Mouse (Mus musculus): ENCODE data around the gene Fkbp10.

Fkbp10 gene

DNA sequence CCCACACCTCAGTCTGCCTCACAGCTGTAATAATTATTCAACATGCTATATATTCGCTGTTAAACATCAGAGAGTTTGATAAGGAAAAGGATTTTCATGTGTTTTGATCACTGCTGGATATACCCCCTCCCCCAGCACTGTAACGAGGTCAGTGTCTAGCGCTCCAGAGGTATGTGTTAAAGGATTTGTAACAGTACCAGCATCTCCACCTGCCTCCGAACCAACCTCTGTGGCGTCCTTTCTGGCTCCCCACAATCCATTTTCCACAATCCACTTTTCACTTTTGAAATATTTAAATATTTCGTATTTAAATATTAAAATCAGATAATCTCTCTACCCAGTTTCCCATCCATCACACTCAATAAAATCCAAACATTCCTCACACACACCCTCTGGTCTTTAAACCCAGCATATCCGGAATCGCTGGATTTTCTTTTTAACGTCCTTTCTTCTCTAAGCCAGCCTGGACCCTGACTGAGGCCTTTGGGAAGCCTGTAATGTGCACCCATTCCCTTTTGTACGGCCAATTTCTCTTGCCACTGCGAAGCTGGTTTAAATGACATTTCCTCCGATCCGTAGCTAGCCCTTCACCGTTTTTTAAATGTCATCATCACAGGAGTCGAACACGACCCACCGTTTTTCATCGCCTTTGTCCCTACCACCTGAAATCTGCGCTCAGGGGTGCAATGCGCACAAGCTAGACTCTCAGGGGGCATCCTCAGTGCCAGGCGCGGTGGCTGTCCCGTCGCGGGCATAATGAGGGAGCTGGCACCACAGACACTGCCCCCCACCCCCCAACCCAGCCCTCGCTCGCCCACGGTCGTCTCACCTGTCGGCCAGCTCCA lies 56.1 kb downstream of the Fkbp10 start:
- no peak for DNase-seq (ENCODE audit: low read depth, low spot score)

DNA sequence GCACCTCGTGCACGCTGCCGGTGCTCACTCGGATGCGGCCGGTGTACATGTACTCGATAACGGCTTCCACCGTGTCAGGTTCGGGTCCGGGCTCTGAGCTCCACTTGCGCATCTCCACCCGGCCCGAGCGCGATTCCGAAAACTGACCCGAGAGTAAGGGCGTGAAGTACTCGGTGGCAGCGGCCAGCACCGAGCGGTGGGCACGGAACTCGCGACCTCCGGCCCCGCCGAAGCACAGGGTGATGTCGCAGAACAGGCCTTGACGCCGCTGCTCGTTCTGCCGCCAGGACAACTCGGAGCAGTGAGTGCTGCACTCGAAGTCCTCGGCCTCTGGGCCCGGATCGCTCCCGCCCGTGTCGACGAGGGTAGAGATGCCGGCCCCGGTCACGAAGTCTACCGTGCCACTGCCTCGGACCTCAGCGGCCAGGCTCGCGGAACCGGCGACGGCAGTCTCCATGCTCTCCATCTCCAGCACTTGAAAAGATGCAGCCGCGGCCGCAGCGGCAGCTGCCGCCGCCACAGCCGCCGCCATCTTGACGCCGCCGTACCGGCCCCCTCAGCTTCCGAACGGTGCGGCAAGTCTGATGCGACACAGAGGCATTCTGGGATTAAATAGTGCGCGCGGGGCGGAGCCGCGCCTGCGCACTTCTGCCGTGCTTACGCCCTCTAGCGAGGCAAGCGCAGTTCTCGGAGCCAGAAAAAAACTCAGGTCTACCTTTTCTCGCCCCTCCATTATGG lies 56.9 kb downstream of the Fkbp10 start, which contains the start of gene Klhl11:
Gene Klhl11 (minus strand): TSS at position 545 of the 738 bp plus-strand sequence.
- DNase-seq (ENCODE audit: low read depth, low spot score) = peak; percentile 94

DNA sequence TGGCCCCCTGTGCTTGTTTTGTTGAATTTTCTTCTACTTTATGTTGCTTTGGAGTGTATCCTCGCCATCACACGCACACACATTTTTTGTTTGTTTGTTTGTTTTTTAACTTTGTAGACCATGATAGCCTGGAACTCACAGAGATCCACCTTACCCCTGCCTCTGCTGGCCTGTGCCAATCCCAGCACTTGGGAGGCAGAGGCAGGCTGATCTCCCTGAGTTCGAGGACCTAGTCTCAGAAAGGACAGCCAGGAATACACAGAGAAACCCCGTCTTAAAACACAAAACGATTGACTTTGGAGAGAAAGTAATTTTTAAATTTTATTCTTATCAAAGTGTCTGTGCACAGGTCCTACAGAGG lies 57.4 kb downstream of the Fkbp10 start:
- DNase-seq (ENCODE audit: low read depth, low spot score) = no peak

Data from R1 (cell line).